ENCODE assay signal across 24 mouse cellular contexts in genomic region chr10:121492608-121493315, GRCm38 (mm10). TPM values are rescaled to one million over a fixed set of nuclear protein-coding genes. Genes with fewer than 3 reads are reported as not detected.
DNase-seq lines count a peak whose midpoint lies in the region; ATAC-seq and TF ChIP-seq lines count a peak whose summit lies in the region.
"Had no signal": no experiment of that assay in that cellular context is flagged by ENCODE, and none has a peak within 500 bp of the region (broad histone marks: within the 10 kb centered on the region; RNA-seq: fewer than 3 reads in every experiment).

No protein-coding gene starts in this region.

- peak overlapping the region; percentile 4; the same call in 1 of the 2 replicates for H3K4me2 ChIP-seq in intestine, embryonic 16.5 days (ENCODE audit: low read depth, low read length)
- peak overlapping the region; percentile 5; the same call in 1 of the 2 replicates for H3K4me2 ChIP-seq in liver, embryonic 16.5 days (ENCODE audit: low read depth, low read length)
- no peak overlapping the region for H3K4me2 ChIP-seq in stomach, postnatal 0 days (replicated peaks; ENCODE audit: low read depth)
- no peak overlapping the region for H3K4me2 ChIP-seq in kidney, embryonic 16.5 days (replicated peaks; ENCODE audit: low read depth, low read length)
- H3K4me2 ChIP-seq: hindbrain, embryonic 14.5 days; midbrain, embryonic 12.5 days; neural tube, embryonic 15.5 days had no signal

- TF ChIP-seq CTCF in stomach, postnatal 0 days (IDR thresholded peaks at IDR 0.05; ENCODE audit: low read depth), result no peak

- H3K36me3 ChIP-seq in intestine, embryonic 16.5 days (ENCODE audit: control insufficient read depth, insufficient read depth, low read length), result no peaks in the 10 kb centered on the region
- no peaks in the 10 kb centered on the region for H3K36me3 ChIP-seq in liver, embryonic 16.5 days (ENCODE audit: control insufficient read depth, insufficient read depth)
- no peaks in the 10 kb centered on the region for H3K36me3 ChIP-seq in stomach, postnatal 0 days (ENCODE audit: control insufficient read depth, insufficient read depth, low read length)
- no peaks in the 10 kb centered on the region for H3K36me3 ChIP-seq in kidney, embryonic 16.5 days (ENCODE audit: insufficient read depth, low read length)
- H3K36me3 ChIP-seq: heart, embryonic 10.5 days; midbrain, embryonic 12.5 days; neural tube, embryonic 15.5 days had no signal

- H3K9me3 ChIP-seq in intestine, embryonic 16.5 days (ENCODE audit: control insufficient read depth, low read length), result no peaks in the 10 kb centered on the region
- H3K9me3 ChIP-seq in liver, embryonic 16.5 days (replicated peaks; ENCODE audit: control insufficient read depth, low read length), result no peaks in the 10 kb centered on the region
- no peaks in the 10 kb centered on the region for H3K9me3 ChIP-seq in stomach, postnatal 0 days (ENCODE audit: control insufficient read depth, low read length)
- H3K9me3 ChIP-seq in kidney, embryonic 16.5 days (ENCODE audit: low read length), result no peaks in the 10 kb centered on the region
- H3K9me3 ChIP-seq: heart, embryonic 10.5 days; midbrain, embryonic 12.5 days; neural tube, embryonic 15.5 days had no signal

- H3K27ac ChIP-seq in intestine, embryonic 16.5 days (ENCODE audit: low read length), result peak overlapping the region; percentile 70
- H3K27ac ChIP-seq in liver, embryonic 16.5 days (ENCODE audit: low read length), result peak overlapping the region; percentile 40; the same call in 1 of the 2 replicates
- no peak overlapping the region for H3K27ac ChIP-seq in stomach, postnatal 0 days (replicated peaks)
- no peak overlapping the region for H3K27ac ChIP-seq in kidney, embryonic 16.5 days (ENCODE audit: low read length)
- H3K27ac ChIP-seq: heart, embryonic 10.5 days; hindbrain, embryonic 14.5 days; midbrain, embryonic 12.5 days; neural tube, embryonic 15.5 days had no signal

- H3K4me1 ChIP-seq in intestine, embryonic 16.5 days (ENCODE audit: control insufficient read depth, insufficient read depth, low read length), result peaks cover 2% of the 10 kb centered on the region; the same call in 1 of the 2 replicates
- peaks cover 34% of the 10 kb centered on the region for H3K4me1 ChIP-seq in liver, embryonic 16.5 days (ENCODE audit: control insufficient read depth, low read depth, low read length)
- no peaks in the 10 kb centered on the region for H3K4me1 ChIP-seq in stomach, postnatal 0 days (replicated peaks; ENCODE audit: control insufficient read depth, insufficient read depth)
- peaks cover 13% of the 10 kb centered on the region; the same call in 1 of the 2 replicates for H3K4me1 ChIP-seq in kidney, embryonic 16.5 days (ENCODE audit: insufficient read depth, low read length)
- H3K4me1 ChIP-seq: midbrain, embryonic 12.5 days; neural tube, embryonic 15.5 days had no signal

- H3K27me3 ChIP-seq in intestine, embryonic 16.5 days (replicated peaks; ENCODE audit: control insufficient read depth, insufficient read depth, low read length), result no peaks in the 10 kb centered on the region
- no peaks in the 10 kb centered on the region for H3K27me3 ChIP-seq in liver, embryonic 16.5 days (ENCODE audit: control insufficient read depth, insufficient read depth, low read depth, low read length)
- H3K27me3 ChIP-seq in stomach, postnatal 0 days (ENCODE audit: control insufficient read depth, insufficient read depth, low read length), result no peaks in the 10 kb centered on the region
- no peaks in the 10 kb centered on the region for H3K27me3 ChIP-seq in kidney, embryonic 16.5 days (ENCODE audit: insufficient read depth, low read length)
- H3K27me3 ChIP-seq: midbrain, embryonic 12.5 days; neural tube, embryonic 15.5 days had no signal

- 55% methylated on average over 7 of the region's 7 CpGs for WGBS in intestine, embryonic 16.5 days
- WGBS in liver, embryonic 16.5 days (ENCODE audit: insufficient replicate concordance), result 58% methylated on average over 7 of the region's 7 CpGs
- 60% methylated on average over 7 of the region's 7 CpGs for WGBS in stomach, postnatal 0 days
- WGBS in kidney, embryonic 16.5 days, result 59% methylated on average over 7 of the region's 7 CpGs

- H3K9ac ChIP-seq in intestine, embryonic 16.5 days (ENCODE audit: low read depth, low read length), result no peak overlapping the region
- no peak overlapping the region for H3K9ac ChIP-seq in liver, embryonic 16.5 days (ENCODE audit: low read depth, low read length)
- H3K9ac ChIP-seq in stomach, postnatal 0 days (ENCODE audit: low read length), result no peak overlapping the region
- no peak overlapping the region for H3K9ac ChIP-seq in kidney, embryonic 16.5 days (replicated peaks; ENCODE audit: low read length)
- H3K9ac ChIP-seq: hindbrain, embryonic 14.5 days; midbrain, embryonic 12.5 days; neural tube, embryonic 15.5 days had no signal

- peak; percentile 76 for ATAC-seq in intestine, embryonic 16.5 days
- peak; percentile 60 for ATAC-seq in liver, embryonic 16.5 days (ENCODE audit: low read depth)
- ATAC-seq in stomach, postnatal 0 days (ENCODE audit: low FRiP score, low TSS enrichment), result peak; percentile 50; the same call in 1 of the 2 replicates
- ATAC-seq in kidney, embryonic 16.5 days (ENCODE audit: low FRiP score, low TSS enrichment), result no peak
- ATAC-seq: forebrain, embryonic 16.5 days had no signal

- DNase-seq in MEL-GATA-1-ER (ENCODE audit: extremely low read depth, low read depth), result peak; percentile 71
- DNase-seq in stomach, postnatal 0 days (ENCODE audit: low spot score), result no peak
- DNase-seq in kidney, adult 8-10 months, result no peak
- DNase-seq in testis, postnatal 14 days (ENCODE audit: low spot score), result no peak
- DNase-seq: adrenal gland, postnatal 10 days; cerebellum, adult 18-20 months; cerebellum, postnatal 14 days; embryo, embryonic 11 days; gastrocnemius, postnatal 10 days; heart, postnatal 4 days; kidney, postnatal 14 days; layer of hippocampus, postnatal 36 days; lung, adult 18-20 months; lung, postnatal 10 days; thymus, adult 2 months; thymus, postnatal 4 days had no signal

- no peak for TF ChIP-seq EP300 in stomach, postnatal 0 days (optimal IDR thresholded peaks at IDR 0.05)

- H3K4me3 ChIP-seq in intestine, embryonic 16.5 days (ENCODE audit: low read length), result no peak overlapping the region
- H3K4me3 ChIP-seq in liver, embryonic 16.5 days (ENCODE audit: low read depth, low read length), result no peak overlapping the region
- H3K4me3 ChIP-seq in stomach, postnatal 0 days (ENCODE audit: low read depth, low read length), result no peak overlapping the region
- H3K4me3 ChIP-seq in kidney, embryonic 16.5 days (ENCODE audit: low read length), result no peak overlapping the region
- H3K4me3 ChIP-seq: heart, embryonic 10.5 days; midbrain, embryonic 12.5 days; neural tube, embryonic 15.5 days had no signal

RNA-seq across cellular contexts. Expression of gene Rassf3, which starts 16.6 kb away (rescaled TPM):
- 15.7 and 22.2 TPM in 2 replicates for polyA plus RNA-seq in intestine, embryonic 16.5 days (2015; fragmentation: Nextera tagmentation; extraction: Ambion mirVana)
- polyA plus RNA-seq in liver, embryonic 16.5 days (2015; fragmentation: Nextera tagmentation; extraction: Ambion mirVana), result 12.1 and 13.3 TPM in 2 replicates
- 19.2 and 20.0 TPM in 2 replicates for polyA plus RNA-seq in stomach, postnatal 0 days (2015; fragmentation: Nextera tagmentation; extraction: Ambion mirVana)
- polyA plus RNA-seq in kidney, embryonic 16.5 days (2015; fragmentation: Nextera tagmentation; extraction: Ambion mirVana), result 14.8 and 15.2 TPM in 2 replicates

Comparison
In these comparisons a context has a peak if more than half of its experiments do, and no peak if none do; other contexts are left out.
1. H3K27ac ChIP-seq: peak in intestine, embryonic 16.5 days (single experiment) and liver, embryonic 16.5 days (single experiment); none in stomach, postnatal 0 days (single experiment) and kidney, embryonic 16.5 days (single experiment).
2. H3K4me2 ChIP-seq: peak in intestine, embryonic 16.5 days (single experiment) and liver, embryonic 16.5 days (single experiment); none in stomach, postnatal 0 days (single experiment) and kidney, embryonic 16.5 days (single experiment).